Mouse (Mus musculus) CH12.LX (cell line): Measurements from ENCODE around the gene Mtg1. TPM values are rescaled to one million over a fixed set of nuclear protein-coding genes. Genes with fewer than 3 reads are reported as not detected.

Source experiments
- DNase-seq: peaks from one replicate; pipeline ENCODE4 v3.0.0-alpha.2; 2013; ENCODE audit errors: extremely low read depth
- H3K27ac ChIP-seq: 2 replicates; pipeline ENCODE4 v1.5.1; 2012; ENCODE audit warnings: low read depth, mild to moderate bottlenecking, control low read depth, moderate library complexity; ENCODE audit not compliant: insufficient read depth
- H3K27me3 ChIP-seq: replicated peaks from 2 replicates; pipeline ENCODE3; 2012; ENCODE audit warnings: inconsistent platforms
- H3K36me3 ChIP-seq, 2 experiments: replicated peaks in 1 of 2; 2 replicates each; pipeline versions ENCODE3 to v1.6.1; 2012; ENCODE audit warnings: inconsistent platforms in 1 of 2, low read length in 1 of 2, mild to moderate bottlenecking in 1 of 2, mixed read lengths in 1 of 2, moderate library complexity in 1 of 2; ENCODE audit not compliant: control insufficient read depth in 1 of 2, insufficient read depth in 1 of 2
- H3K4me1 ChIP-seq, 2 experiments: 2 replicates each; pipeline ENCODE4 v1.6.1; 2012; ENCODE audit warnings: inconsistent platforms in 1 of 2, moderate library complexity in 1 of 2; ENCODE audit not compliant: insufficient read depth in 2 of 2, control insufficient read depth in 1 of 2
- H3K4me2 ChIP-seq: 2 replicates; pipeline ENCODE4 v1.6.1; 2012; ENCODE audit warnings: low read depth, mild to moderate bottlenecking, control low read depth; ENCODE audit not compliant: poor library complexity, insufficient read depth, severe bottlenecking
- H3K4me3 ChIP-seq, 3 experiments: fragments of 150-350 bp in 1 of 3; sonication (generic) in 1 of 3; replicated peaks in 1 of 3; 2 replicates each; pipeline versions ENCODE3 to v1.5.1; 2011 to 2012; ENCODE audit warnings: low read depth in 2 of 3, low read length in 2 of 3, mild to moderate bottlenecking in 2 of 3, moderate library complexity in 2 of 3, control low read depth in 1 of 3, improper control_type of control experiment in 1 of 3, inconsistent platforms in 1 of 3, mixed read lengths in 1 of 3; ENCODE audit not compliant: poor library complexity in 1 of 3
- H3K79me2 ChIP-seq: replicated peaks from 2 replicates; pipeline ENCODE4 v1.6.1; 2012; ENCODE audit warnings: mild to moderate bottlenecking, moderate library complexity; ENCODE audit not compliant: control insufficient read depth, poor library complexity, insufficient read depth, severe bottlenecking; ENCODE audit errors: extremely low read depth
- H3K9ac ChIP-seq: 2 replicates; pipeline ENCODE4 v1.6.1; 2012; ENCODE audit warnings: low read depth, mild to moderate bottlenecking, control low read depth, moderate library complexity; ENCODE audit not compliant: insufficient read depth
- H3K9me3 ChIP-seq: replicated peaks from 2 replicates; pipeline ENCODE3; 2012; ENCODE audit warnings: low read length, inconsistent platforms, mixed read lengths
- BHLHE40 ChIP-seq: IDR thresholded peaks from 2 replicates; pipeline ENCODE4 v1.6.1; 2011; ENCODE audit warnings: mild to moderate bottlenecking, low read depth, low read length, improper control_type of control experiment
- CHD1 ChIP-seq: IDR thresholded peaks from 2 replicates; pipeline ENCODE4 v1.6.1; 2012; ENCODE audit warnings: low read depth, low read length, improper control_type of control experiment, inconsistent platforms
- CHD2 ChIP-seq: IDR thresholded peaks from 2 replicates; pipeline ENCODE4 v1.6.1; 2011; ENCODE audit warnings: low read length, improper control_type of control experiment
- CTCF ChIP-seq, 2 experiments: IDR thresholded peaks in 1 of 2; conservative IDR thresholded peaks in 1 of 2; 2 replicates each; pipeline ENCODE4 v1.5.1; 2011 to 2012; ENCODE audit warnings: low read depth in 2 of 2, low read length in 2 of 2, improper control_type of control experiment in 1 of 2, inconsistent platforms in 1 of 2, mild to moderate bottlenecking in 1 of 2, moderate library complexity in 1 of 2
- E2F4 ChIP-seq: IDR thresholded peaks from 2 replicates; pipeline ENCODE4 v1.6.1; 2011; ENCODE audit warnings: low read depth, low read length, improper control_type of control experiment; ENCODE audit not compliant: insufficient replicate concordance
- ELF1 ChIP-seq: IDR thresholded peaks from 2 replicates; pipeline ENCODE4 v1.6.1; 2014; ENCODE audit warnings: low read depth, mild to moderate bottlenecking, inconsistent platforms, low read length, improper control_type of control experiment
- EP300 ChIP-seq: IDR thresholded peaks from 2 replicates; pipeline ENCODE4 v1.6.1; 2011; ENCODE audit warnings: low read length, improper control_type of control experiment
- ETS1 ChIP-seq: conservative IDR thresholded peaks from 2 replicates; pipeline ENCODE4 v1.6.1; 2012; ENCODE audit warnings: low read depth, mild to moderate bottlenecking, inconsistent platforms, low read length, improper control_type of control experiment, moderate library complexity
- GABPA ChIP-seq: IDR thresholded peaks from 2 replicates; pipeline ENCODE4 v1.6.1; 2012; ENCODE audit warnings: low read depth, low read length, improper control_type of control experiment, inconsistent platforms; ENCODE audit not compliant: insufficient replicate concordance
- HCFC1 ChIP-seq: IDR thresholded peaks from 2 replicates; pipeline ENCODE4 v1.6.1; 2012; ENCODE audit warnings: low read depth, mild to moderate bottlenecking, inconsistent platforms, low read length, improper control_type of control experiment
- IRF4 ChIP-seq: IDR thresholded peaks from 2 replicates; pipeline ENCODE4 v1.6.1; 2014; ENCODE audit warnings: low read depth, mild to moderate bottlenecking, inconsistent platforms, low read length, improper control_type of control experiment
- JUN ChIP-seq: IDR thresholded peaks from 2 replicates; pipeline ENCODE4 v1.6.1; 2011; ENCODE audit warnings: low read depth, mild to moderate bottlenecking, low read length, improper control_type of control experiment, moderate library complexity; ENCODE audit not compliant: insufficient read depth
- JUND ChIP-seq: conservative IDR thresholded peaks from 2 replicates; pipeline ENCODE4 v1.6.1; 2011; ENCODE audit warnings: low read depth, low read length, improper control_type of control experiment
- KAT2A ChIP-seq: IDR thresholded peaks from 2 replicates; pipeline ENCODE4 v1.6.1; 2012; ENCODE audit warnings: low read length, improper control_type of control experiment, inconsistent platforms; ENCODE audit not compliant: insufficient replicate concordance
- MAFK ChIP-seq: IDR thresholded peaks from 2 replicates; pipeline ENCODE4 v1.6.1; 2011; ENCODE audit warnings: low read length, improper control_type of control experiment; ENCODE audit not compliant: insufficient replicate concordance
- MAX ChIP-seq: IDR thresholded peaks from 2 replicates; pipeline ENCODE4 v1.6.1; 2011; ENCODE audit warnings: low read length, improper control_type of control experiment
- MAZ ChIP-seq: IDR thresholded peaks from 2 replicates; pipeline ENCODE4 v1.6.1; 2012; ENCODE audit warnings: low read depth, mild to moderate bottlenecking, inconsistent platforms, low read length, improper control_type of control experiment, moderate library complexity
- MEF2A ChIP-seq: IDR thresholded peaks from 2 replicates; pipeline ENCODE4 v1.6.1; 2014; ENCODE audit warnings: low read depth, mild to moderate bottlenecking, inconsistent platforms, low read length, improper control_type of control experiment, borderline replicate concordance
- MXI1 ChIP-seq: IDR thresholded peaks from 2 replicates; pipeline ENCODE4 v1.6.1; 2011; ENCODE audit warnings: mild to moderate bottlenecking, low read depth, low read length, improper control_type of control experiment
- MYC ChIP-seq: IDR thresholded peaks from 2 replicates; pipeline ENCODE4 v1.6.1; 2011; ENCODE audit warnings: low read depth, mild to moderate bottlenecking, improper control_type of control experiment, low read length
- NELFE ChIP-seq: IDR thresholded peaks from 2 replicates; pipeline ENCODE4 v1.6.1; 2011; ENCODE audit warnings: low read depth, low read length, improper control_type of control experiment
- NRF1 ChIP-seq: IDR thresholded peaks from 2 replicates; pipeline ENCODE4 v1.6.1; 2014; ENCODE audit warnings: low read depth, mild to moderate bottlenecking, inconsistent platforms, low read length, improper control_type of control experiment, moderate library complexity
- PAX5 ChIP-seq: IDR thresholded peaks from 2 replicates; pipeline ENCODE4 v1.6.1; 2012; ENCODE audit warnings: low read length, inconsistent platforms, mixed read lengths
- POLR2A ChIP-seq: IDR thresholded peaks from 2 replicates; pipeline ENCODE4 v1.6.1; 2011; ENCODE audit warnings: low read depth, mild to moderate bottlenecking, improper control_type of control experiment, low read length
- POLR2AphosphoS2 ChIP-seq: IDR thresholded peaks from 2 replicates; pipeline ENCODE4 v1.6.1; 2011; ENCODE audit warnings: low read depth, low read length, improper control_type of control experiment
- RAD21 ChIP-seq: IDR thresholded peaks from 2 replicates; pipeline ENCODE4 v1.6.1; 2011; ENCODE audit warnings: low read depth, mild to moderate bottlenecking, low read length, improper control_type of control experiment, moderate library complexity
- RCOR1 ChIP-seq: conservative IDR thresholded peaks from 2 replicates; pipeline ENCODE4 v1.6.1; 2012; ENCODE audit warnings: low read depth, mild to moderate bottlenecking, inconsistent platforms, low read length, improper control_type of control experiment
- SIN3A ChIP-seq: IDR thresholded peaks from 2 replicates; pipeline ENCODE4 v1.6.1; 2012; ENCODE audit warnings: low read length, improper control_type of control experiment, inconsistent platforms
- SMC3 ChIP-seq: IDR thresholded peaks from 2 replicates; pipeline ENCODE4 v1.6.1; 2011; ENCODE audit warnings: low read depth, low read length, improper control_type of control experiment
- TBP ChIP-seq: conservative IDR thresholded peaks from 2 replicates; pipeline ENCODE4 v1.6.1; 2011; ENCODE audit warnings: low read depth, low read length, improper control_type of control experiment
- TCF12 ChIP-seq: IDR thresholded peaks from 2 replicates; pipeline ENCODE4 v1.6.1; 2014; ENCODE audit warnings: low read depth, mild to moderate bottlenecking, inconsistent platforms, low read length, improper control_type of control experiment
- UBTF ChIP-seq: IDR thresholded peaks from 2 replicates; pipeline ENCODE4 v1.6.1; 2012; ENCODE audit warnings: low read depth, mild to moderate bottlenecking, inconsistent platforms, low read length, improper control_type of control experiment, moderate library complexity
- USF1 ChIP-seq: IDR thresholded peaks from 2 replicates; pipeline ENCODE4 v1.6.1; 2014; ENCODE audit warnings: low read depth, mild to moderate bottlenecking, inconsistent platforms, low read length, improper control_type of control experiment
- USF2 ChIP-seq: conservative IDR thresholded peaks from 2 replicates; pipeline ENCODE4 v1.6.1; 2011; ENCODE audit warnings: low read depth, low read length, improper control_type of control experiment
- ZC3H11A ChIP-seq: IDR thresholded peaks from 2 replicates; pipeline ENCODE4 v1.6.1; 2012; ENCODE audit warnings: low read depth, mild to moderate bottlenecking, inconsistent platforms, low read length, improper control_type of control experiment
- ZKSCAN1 ChIP-seq: IDR thresholded peaks from 2 replicates; pipeline ENCODE4 v1.6.1; 2012; ENCODE audit warnings: low read depth, inconsistent platforms, low read length, improper control_type of control experiment, borderline replicate concordance
- ZMIZ1 ChIP-seq: IDR thresholded peaks from 2 replicates; pipeline ENCODE4 v1.6.1; 2012; ENCODE audit warnings: low read depth, mild to moderate bottlenecking, inconsistent platforms, low read length, improper control_type of control experiment
- ZNF384 ChIP-seq: IDR thresholded peaks from 2 replicates; pipeline ENCODE4 v1.6.1; 2012; ENCODE audit warnings: low read depth, low read length, improper control_type of control experiment, inconsistent platforms
- dilution Hi-C: fragments of 300-500 bp; cut with MboI; formaldehyde crosslinking; loops from 2 replicates; pipeline ENCODE4 v1.14.3; 2020; ENCODE audit warnings: low sequenced_read_pairs; ENCODE audit not compliant: extremely low pct_unique_long_range_greater_than_20kb, extremely low pct_ligation_motif_present
- in situ Hi-C: fragments of 300-500 bp; cut with MboI; formaldehyde crosslinking; loops from 3 replicates; pipeline ENCODE4 v1.14.3; 2019; ENCODE audit warnings: low sequenced_read_pairs, low pct_ligation_motif_present, low pct_unique_long_range_greater_than_20kb, mixed read lengths
- polyA plus RNA-seq: library from polyadenylated mRNA; unstranded; fragments of >175 nt; gene quantifications from 2 replicates; pipeline ENCODE4 v1.2.1, GENCODE M21; 2012; ENCODE audit warnings: low read depth; ENCODE audit not compliant: insufficient read length
- total RNA-seq, 2 experiments: library from RNA; depleted of rRNA; stranded (reverse); fragments of 300-350 nt in 1 of 2; fragments of >200 nt in 1 of 2; gene quantifications; 2 replicates each; pipeline ENCODE4 v1.2.3; 2012 to 2014

Gene Mtg1
- total and polyA plus RNA-seq, 3 experiments = 26.6 to 39.8 (median 29.4) TPM

DNA sequence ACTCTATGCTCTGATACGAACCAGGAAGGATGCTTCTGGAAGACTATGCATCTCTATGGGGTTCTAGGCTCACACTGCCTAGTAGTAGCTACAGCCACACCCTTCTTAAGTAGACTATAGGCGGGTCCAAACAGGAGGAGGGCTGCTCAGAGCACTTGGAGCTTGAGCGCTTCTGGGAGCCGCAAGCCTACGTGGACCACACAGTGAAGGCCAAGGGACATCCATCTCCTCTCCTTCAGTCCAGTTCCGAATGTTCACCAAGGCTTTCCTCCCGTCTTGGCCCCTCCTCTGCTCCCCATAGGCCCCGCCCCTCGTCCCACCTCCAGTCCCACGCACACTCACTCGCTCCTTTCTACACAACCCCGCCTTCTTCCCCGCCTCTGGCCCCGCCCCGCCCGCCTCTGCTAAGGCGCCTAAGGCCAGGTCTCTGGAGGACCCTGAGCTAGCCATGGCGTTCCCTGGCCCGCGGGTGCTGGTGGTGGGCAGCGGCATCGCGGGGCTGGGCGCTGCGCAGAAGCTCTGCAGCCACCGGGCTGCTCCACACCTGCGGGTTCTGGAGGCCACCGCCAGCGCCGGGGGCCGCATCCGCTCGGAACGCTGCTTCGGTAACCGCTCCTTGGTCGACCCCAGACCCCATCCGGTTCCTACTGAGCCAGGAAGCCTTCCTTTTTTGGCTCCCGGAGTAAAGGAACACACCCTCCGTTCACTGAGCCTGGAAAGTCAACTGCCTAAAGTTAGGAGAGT, 11.9 kb upstream of the Mtg1 start:
- Histone ChIP-seq H3K4me1 (peaks cover 20 to 75% of the 10 kb centered on the region in 2 experiments), H3K27me3 (no peaks in the 10 kb centered on the region), H3K79me2 (peaks cover 3% of the 10 kb centered on the region), H3K9ac (peak overlapping the region; percentile 89), H3K4me3 (peak overlapping the region; percentile 47 to 90 (median 84)), H3K9me3 (no peaks in the 10 kb centered on the region), H3K36me3 (peaks cover 13 to 21% of the 10 kb centered on the region in 2 experiments), H3K27ac (peak overlapping the region; percentile 93), H3K4me2 (peak overlapping the region; percentile 86)
- peak; percentile 96 for DNase-seq
- in situ Hi-C loops (no loop called here), dilution Hi-C loops (no loop called here)
- TF ChIP-seq RAD21 = no peak
- no peak for TF ChIP-seq GABPA
- no peak for TF ChIP-seq CHD2
- no peak for TF ChIP-seq JUN
- TF ChIP-seq ZMIZ1 = peak; percentile 75; the same call in 1 of the 2 replicates
- TF ChIP-seq MAFK = no peak
- no peak; the same call in 1 of the 2 replicates for TF ChIP-seq IRF4
- TF ChIP-seq USF2 = no peak
- no peak for TF ChIP-seq EP300
- peak; percentile 94 for TF ChIP-seq TBP
- TF ChIP-seq USF1 = no peak
- TF ChIP-seq BHLHE40 = no peak
- peak; percentile 18 for TF ChIP-seq MEF2A
- peak; percentile 24; the same call in 1 of the 2 replicates for TF ChIP-seq MAZ
- no peak for TF ChIP-seq ZKSCAN1
- no peak for TF ChIP-seq PAX5
- no peak for TF ChIP-seq SMC3
- TF ChIP-seq HCFC1 = peak; percentile 48; the same call in 1 of the 2 replicates
- TF ChIP-seq TCF12 = peak; percentile 51; the same call in 1 of the 2 replicates
- TF ChIP-seq ZNF384 = no peak
- TF ChIP-seq POLR2A = peak; percentile 71
- peak; percentile 57 for TF ChIP-seq ELF1
- TF ChIP-seq ETS1 = no peak
- peak; percentile 39; the same call in 1 of the 2 replicates for TF ChIP-seq POLR2AphosphoS2
- no peak for TF ChIP-seq KAT2A
- 0 out of 2 replicates have a peak, but pooled peaks have one; percentile 10 for TF ChIP-seq NELFE
- TF ChIP-seq MYC = no peak
- TF ChIP-seq CHD1 = no peak
- TF ChIP-seq MAX = peak; percentile 13; the same call in 1 of the 2 replicates
- no peak for TF ChIP-seq ZC3H11A
- TF ChIP-seq SIN3A = peak; percentile 43; the same call in 1 of the 2 replicates
- peak; percentile 78 for TF ChIP-seq NRF1
- TF ChIP-seq RCOR1 = no peak
- TF ChIP-seq MXI1 = no peak
- no peak for TF ChIP-seq E2F4
- TF ChIP-seq UBTF = no peak
- TF ChIP-seq JUND = no peak
- TF ChIP-seq CTCF (conservative IDR thresholded peaks at IDR 0.05 in 1 of 2, IDR thresholded peaks at IDR 0.05 in 1 of 2; ENCODE audit: low read depth in 2 of 2, low read length in 2 of 2) = no peak
- TF ChIP-seq, all 38 proteins: peak for 13
